Mouse (Mus musculus): ENCODE data around the gene Actb. TPM values are rescaled to one million over a fixed set of nuclear protein-coding genes. Genes with fewer than 3 reads are reported as not detected.
A peak's percentile ranks its signal among the peaks of the same experiment; 100 is the strongest.

Actb gene
- polyA plus RNA-seq, 1 experiment from 2014 or later = 14,392 TPM

DNA sequence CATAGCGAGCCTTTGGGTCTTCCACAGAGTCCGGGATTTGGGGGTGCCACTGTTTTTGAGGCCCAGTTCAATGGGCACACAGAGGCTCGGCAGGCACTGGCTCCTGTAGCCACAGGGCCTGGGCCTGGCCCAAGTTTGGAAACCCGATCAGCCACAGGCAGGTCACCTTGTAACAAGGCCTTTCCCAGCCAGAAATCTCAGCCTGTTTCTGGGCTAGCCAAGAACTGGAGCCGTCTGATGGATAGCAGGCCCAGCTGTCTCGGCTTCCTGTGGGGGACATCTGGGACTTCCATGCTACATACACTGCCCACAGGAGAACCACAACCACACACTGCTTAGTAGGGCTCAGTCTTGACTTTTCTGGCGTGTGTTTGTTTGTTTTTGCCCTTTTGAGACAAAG, 10.0 kb upstream of the Actb start:
- 76% methylated on average over 7 of the region's 7 CpGs for WGBS
- H3K27ac ChIP-seq = no peak overlapping the region
- no peaks in the 10 kb centered on the region for H3K9me3 ChIP-seq (replicated peaks)
- H3K4me2 ChIP-seq (replicated peaks) = no peak overlapping the region
- no peaks in the 10 kb centered on the region for H3K36me3 ChIP-seq
- H3K9ac ChIP-seq = no peak overlapping the region
- H3K4me3 ChIP-seq = no peak overlapping the region
- H3K4me1 ChIP-seq = no peaks in the 10 kb centered on the region
- ATAC-seq (ENCODE audit: low FRiP score) = no peak
- no peaks in the 10 kb centered on the region for H3K27me3 ChIP-seq

DNA sequence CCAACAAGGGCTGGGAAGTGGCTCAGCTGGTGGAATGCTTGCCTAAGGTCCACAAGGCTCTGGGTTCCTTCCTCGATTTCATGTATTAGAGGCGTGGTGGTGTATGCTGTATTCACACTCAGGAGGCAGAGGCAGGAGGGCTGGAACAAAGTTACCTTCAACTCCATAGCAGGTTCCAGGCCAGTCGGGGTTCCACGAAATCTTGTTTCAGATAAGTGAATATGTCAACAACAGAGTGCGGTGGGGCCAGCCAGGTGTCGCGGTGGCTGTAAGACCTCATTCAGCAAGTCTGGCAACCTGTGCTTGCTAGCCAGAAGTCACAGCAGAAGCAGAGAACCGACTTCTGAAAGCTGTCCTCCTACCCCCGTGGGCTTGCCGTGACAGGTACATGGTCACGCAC, 8.7 kb upstream of the Actb start:
- Histone ChIP-seq H3K27me3 (no peaks in the 10 kb centered on the region), H3K4me2 (replicated peaks) (no peak overlapping the region), H3K36me3 (no peaks in the 10 kb centered on the region), H3K9me3 (replicated peaks) (no peaks in the 10 kb centered on the region), H3K27ac (no peak overlapping the region), H3K9ac (no peak overlapping the region), H3K4me3 (no peak overlapping the region), H3K4me1 (no peaks in the 10 kb centered on the region; the same call in 1 of the 2 replicates)
- ATAC-seq (ENCODE audit: low FRiP score) = no peak
- WGBS = 87% methylated on average over 11 of the region's 11 CpGs

DNA sequence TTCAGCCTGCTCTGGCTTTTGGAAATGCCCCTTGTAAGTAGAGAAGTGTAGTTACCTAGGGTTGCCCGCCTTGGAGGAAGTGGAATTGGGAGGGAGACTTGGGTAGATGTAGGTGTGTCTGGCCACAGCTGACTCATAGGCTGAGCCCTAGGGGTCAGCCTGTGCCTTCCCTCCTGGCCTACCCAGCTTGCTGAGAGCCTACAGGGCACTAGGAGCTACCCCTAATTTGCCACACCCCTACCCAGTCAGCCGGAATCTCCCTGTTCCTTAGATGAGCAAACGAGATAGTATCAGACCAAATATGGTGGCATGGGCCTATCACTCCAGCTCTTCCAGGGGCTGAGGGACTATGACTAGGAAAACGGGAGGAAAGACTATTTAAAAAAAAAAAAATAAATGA, 6.2 kb upstream of the Actb start:
- H3K27ac ChIP-seq = no peak overlapping the region
- no peaks in the 10 kb centered on the region for H3K9me3 ChIP-seq (replicated peaks)
- no peaks in the 10 kb centered on the region for H3K27me3 ChIP-seq
- no peak overlapping the region for H3K4me3 ChIP-seq
- no peaks in the 10 kb centered on the region for H3K36me3 ChIP-seq
- H3K4me2 ChIP-seq (replicated peaks) = no peak overlapping the region
- no peak overlapping the region for H3K9ac ChIP-seq
- H3K4me1 ChIP-seq = peaks cover 23% of the 10 kb centered on the region
- no peak for ATAC-seq (ENCODE audit: low FRiP score)
- 87% methylated on average over 4 of the region's 4 CpGs for WGBS

DNA sequence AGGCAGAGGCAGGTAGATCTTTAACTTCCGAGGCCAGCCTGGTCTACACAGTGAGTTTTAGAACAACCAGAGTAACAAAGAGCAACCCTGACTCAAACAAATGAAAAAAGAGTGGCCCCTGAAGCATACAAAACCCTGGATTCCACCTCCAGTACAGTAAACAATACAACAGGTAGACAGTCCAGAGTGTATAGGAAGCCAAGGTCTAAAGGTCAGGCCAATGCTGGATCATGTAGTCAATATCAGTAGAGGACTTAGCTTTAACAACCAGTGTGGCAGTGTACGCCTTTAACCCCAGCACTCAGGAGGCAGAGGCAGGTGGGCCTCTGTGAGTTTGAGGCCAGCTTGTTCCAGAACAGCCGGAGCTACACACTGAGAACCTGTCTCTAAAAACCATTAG, 5.8 kb upstream of the Actb start:
- no peak for ATAC-seq (ENCODE audit: low FRiP score)
- H3K9ac ChIP-seq = no peak overlapping the region
- no peaks in the 10 kb centered on the region for H3K36me3 ChIP-seq
- H3K4me3 ChIP-seq = no peak overlapping the region
- peaks cover 27% of the 10 kb centered on the region for H3K4me1 ChIP-seq
- H3K9me3 ChIP-seq (replicated peaks) = no peaks in the 10 kb centered on the region
- no peak overlapping the region for H3K27ac ChIP-seq
- 90% methylated on average over 3 of the region's 3 CpGs for WGBS
- H3K27me3 ChIP-seq = no peaks in the 10 kb centered on the region
- no peak overlapping the region for H3K4me2 ChIP-seq (replicated peaks)

DNA sequence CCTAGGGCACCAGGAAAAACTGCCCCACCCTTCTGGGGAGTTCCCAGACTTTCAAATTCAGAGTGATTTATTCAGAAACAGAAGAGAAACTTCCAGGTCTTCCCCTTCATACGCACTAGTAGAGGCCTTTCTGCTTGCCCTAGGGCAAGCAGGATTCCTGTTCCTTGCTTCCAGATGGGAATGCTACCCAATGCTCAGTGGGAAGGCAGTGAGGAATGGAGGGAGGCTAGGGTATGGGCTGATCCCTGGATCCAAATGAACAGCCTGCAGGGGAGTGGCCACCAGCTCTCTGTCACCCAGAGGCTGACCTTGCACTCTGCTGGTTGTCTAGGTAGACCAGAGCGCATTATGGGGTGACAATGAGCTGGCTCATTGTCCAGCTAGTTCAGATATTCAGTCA, 5.1 kb upstream of the Actb start:
- H3K9ac ChIP-seq = no peak overlapping the region
- peaks cover 31% of the 10 kb centered on the region for H3K4me1 ChIP-seq
- no peaks in the 10 kb centered on the region for H3K9me3 ChIP-seq (replicated peaks)
- H3K27me3 ChIP-seq = no peaks in the 10 kb centered on the region
- no peak overlapping the region for H3K27ac ChIP-seq
- no peaks in the 10 kb centered on the region for H3K36me3 ChIP-seq
- no peak overlapping the region for H3K4me2 ChIP-seq (replicated peaks)
- H3K4me3 ChIP-seq = no peak overlapping the region
- 77% methylated on average over 2 of the region's 2 CpGs for whole genome bisulfite sequencing
- ATAC-seq (ENCODE audit: low FRiP score) = no peak

DNA sequence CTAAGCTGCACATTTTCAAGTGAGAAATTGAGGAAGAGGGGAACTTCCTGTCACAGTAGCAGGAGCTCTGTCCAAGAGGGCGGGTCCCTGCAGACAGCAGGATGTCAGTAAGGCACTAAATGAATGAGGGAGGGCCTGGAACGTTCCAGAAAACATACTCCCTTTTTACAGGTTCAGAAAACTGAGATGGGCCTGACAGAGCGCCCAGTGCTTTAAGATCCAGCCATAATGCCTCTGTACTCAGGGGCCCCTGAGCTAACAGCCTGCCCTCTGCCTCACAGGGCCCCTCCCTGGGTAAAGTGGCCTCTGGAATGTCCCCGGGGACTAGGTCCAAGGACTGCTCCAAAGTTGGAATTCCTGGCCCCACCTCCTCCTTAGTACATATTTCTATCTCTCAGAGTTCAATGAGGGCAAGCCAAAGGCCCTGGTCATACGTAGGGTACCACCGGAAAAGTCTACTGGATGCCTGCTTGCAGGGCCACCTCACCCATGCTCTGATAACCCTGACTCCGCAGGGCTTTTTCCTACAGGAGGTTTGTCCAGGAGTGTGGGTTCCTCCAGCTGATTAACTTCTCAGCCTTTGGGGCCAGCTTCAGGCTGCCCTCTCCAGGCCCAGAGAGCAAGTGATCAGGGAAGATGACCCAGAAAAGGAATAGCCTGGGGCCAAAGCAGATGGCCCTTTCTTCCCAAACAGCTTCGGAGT, 3.2 kb upstream of the Actb start:
- Histone ChIP-seq H3K4me2 (replicated peaks) (no peak overlapping the region), H3K27ac (peak overlapping the region; percentile 100), H3K4me1 (peaks cover 34% of the 10 kb centered on the region), H3K36me3 (peaks cover 8% of the 10 kb centered on the region), H3K9ac (0 out of 2 replicates have a peak overlapping the region, but pooled peaks have one; percentile 38), H3K27me3 (no peaks in the 10 kb centered on the region), H3K9me3 (replicated peaks) (no peaks in the 10 kb centered on the region), H3K4me3 (no peak overlapping the region)
- ATAC-seq (ENCODE audit: low FRiP score) = no peak
- WGBS = 54% methylated on average over 8 of the region's 8 CpGs

DNA sequence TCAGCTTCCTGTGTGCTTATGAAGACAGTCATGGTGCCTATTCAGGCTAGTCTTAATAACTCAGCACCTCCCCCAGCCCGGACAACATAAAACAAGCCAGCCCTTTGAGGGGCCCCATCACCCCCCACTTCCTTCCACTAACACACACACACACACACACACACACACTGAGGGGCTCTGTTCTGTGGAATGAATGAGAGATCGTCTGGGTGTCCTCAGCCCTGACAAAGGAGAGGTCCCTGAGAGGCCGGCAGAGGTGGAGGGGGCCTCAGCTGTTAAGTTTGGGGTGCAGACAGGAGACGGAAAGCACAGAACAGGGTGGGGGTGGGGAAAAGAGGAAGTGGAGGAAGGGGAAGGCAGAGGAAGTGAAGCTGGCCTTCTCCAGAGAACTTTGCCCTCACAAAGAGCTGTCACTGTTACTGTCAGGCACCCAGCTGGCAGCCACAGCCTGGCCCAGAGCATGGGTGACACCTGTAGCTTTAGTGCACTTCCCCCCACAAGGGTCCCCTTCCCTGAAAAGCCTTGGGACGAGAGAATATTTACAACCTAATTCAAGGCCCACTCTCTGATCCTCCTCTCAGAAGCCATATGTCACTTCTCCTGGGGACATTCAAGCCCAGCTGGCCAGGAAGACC, 2.5 kb upstream of the Actb start:
- peaks cover 15% of the 10 kb centered on the region for H3K36me3 ChIP-seq
- H3K9ac ChIP-seq = peak overlapping the region; percentile 38
- peak overlapping the region; percentile 100 for H3K27ac ChIP-seq
- no peak for ATAC-seq (ENCODE audit: low FRiP score)
- H3K4me1 ChIP-seq = peaks cover 41% of the 10 kb centered on the region
- no peaks in the 10 kb centered on the region for H3K27me3 ChIP-seq
- no peak overlapping the region for H3K4me3 ChIP-seq
- 36% methylated on average over 5 of the region's 5 CpGs for WGBS
- no peaks in the 10 kb centered on the region for H3K9me3 ChIP-seq (replicated peaks)
- no peak overlapping the region for H3K4me2 ChIP-seq (replicated peaks)

DNA sequence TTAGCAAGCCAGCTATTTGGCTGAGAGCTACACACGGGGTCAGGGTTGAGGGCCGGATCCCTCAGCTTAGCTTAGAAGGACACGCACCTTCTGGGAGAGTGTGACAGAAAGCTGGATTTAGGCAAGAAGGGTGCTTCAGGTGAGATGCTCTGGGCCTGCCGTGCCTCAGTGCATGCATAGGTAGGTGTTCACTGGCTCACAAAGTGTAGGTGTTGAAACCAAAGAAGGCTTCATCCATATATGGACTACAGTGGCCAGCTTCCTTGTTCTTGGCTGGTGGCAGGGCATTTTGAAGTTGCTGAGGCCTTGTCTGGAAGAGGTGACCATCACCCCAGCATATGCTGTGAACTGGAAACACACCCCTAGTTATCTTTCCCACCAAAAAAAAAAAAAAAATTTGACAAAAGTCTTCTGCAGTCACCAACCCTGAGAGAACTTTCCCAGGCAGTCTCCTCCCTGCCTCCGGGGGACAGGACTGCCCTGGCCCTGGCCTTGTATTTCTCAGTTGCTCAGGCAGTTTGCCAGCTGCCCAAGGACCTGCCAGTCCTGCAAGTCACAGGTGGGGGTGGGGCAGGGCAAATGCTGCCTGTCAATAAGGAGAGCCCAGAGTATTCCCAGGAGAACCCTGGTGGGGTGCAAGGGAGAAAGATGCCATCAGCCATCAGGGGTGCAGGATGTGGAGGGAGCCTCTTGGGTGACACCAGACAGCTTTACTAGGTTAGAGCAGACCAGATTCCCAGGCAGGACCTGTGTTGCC, 1.4 kb upstream of the Actb start:
- H3K9ac ChIP-seq = peak overlapping the region; percentile 74
- H3K27me3 ChIP-seq = no peaks in the 10 kb centered on the region
- peak overlapping the region; percentile 100 for H3K27ac ChIP-seq
- ATAC-seq (ENCODE audit: low FRiP score) = no peak
- no peaks in the 10 kb centered on the region for H3K9me3 ChIP-seq (replicated peaks)
- WGBS = 76% methylated on average over 5 of the region's 5 CpGs
- peak overlapping the region; percentile 97; the same call in 1 of the 2 replicates for H3K4me3 ChIP-seq
- peaks cover 47% of the 10 kb centered on the region for H3K4me1 ChIP-seq
- peak overlapping the region; percentile 83 for H3K4me2 ChIP-seq (replicated peaks)
- peaks cover 24% of the 10 kb centered on the region for H3K36me3 ChIP-seq

DNA sequence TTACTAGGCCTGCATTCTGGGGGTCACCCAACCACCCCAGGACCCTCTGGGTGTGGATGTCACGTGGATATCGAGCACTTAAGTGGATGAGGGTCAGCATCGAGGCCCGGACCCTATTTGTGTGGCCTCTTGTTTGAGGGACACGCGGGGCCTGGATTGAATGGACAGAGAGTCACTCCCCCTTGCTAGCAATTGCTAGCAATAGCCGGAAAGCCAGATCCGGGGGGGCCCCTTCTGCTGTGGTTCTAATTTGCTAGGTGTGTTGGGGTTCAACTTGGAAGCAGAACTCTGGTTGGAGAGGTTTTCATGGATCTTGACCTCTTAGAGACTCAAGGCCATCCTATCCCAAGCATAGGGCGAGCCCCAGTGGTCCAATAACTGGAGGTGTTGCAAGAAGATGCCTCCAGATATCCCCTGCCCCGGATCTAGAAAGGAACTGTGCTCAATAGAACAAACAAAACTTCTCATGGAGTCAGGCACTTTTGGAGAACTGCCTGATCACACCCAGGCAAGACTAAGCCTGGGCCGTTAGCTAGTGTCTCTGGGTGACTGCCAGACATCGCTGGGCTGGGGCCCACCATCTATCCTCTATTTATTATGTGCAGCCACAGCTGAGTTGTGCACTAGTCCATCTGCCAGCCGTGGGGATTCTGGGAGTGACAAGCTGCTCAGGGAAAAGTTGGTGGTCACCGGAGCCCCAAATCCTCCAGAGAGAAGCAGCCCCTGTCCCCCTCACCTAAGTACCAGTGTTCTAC, 671 bp upstream of the Actb start:
- no peaks in the 10 kb centered on the region for H3K9me3 ChIP-seq (replicated peaks)
- peak overlapping the region; percentile 97 for H3K4me3 ChIP-seq
- H3K27ac ChIP-seq = peak overlapping the region; percentile 100
- H3K4me1 ChIP-seq = peaks cover 54% of the 10 kb centered on the region
- H3K36me3 ChIP-seq = peaks cover 31% of the 10 kb centered on the region
- 30% methylated on average over 14 of the region's 14 CpGs for WGBS
- H3K9ac ChIP-seq = peak overlapping the region; percentile 74
- no peaks in the 10 kb centered on the region for H3K27me3 ChIP-seq
- H3K4me2 ChIP-seq (replicated peaks) = peak overlapping the region; percentile 83
- ATAC-seq (ENCODE audit: low FRiP score) = peak; percentile 9; the same call in 1 of the 2 replicates

DNA sequence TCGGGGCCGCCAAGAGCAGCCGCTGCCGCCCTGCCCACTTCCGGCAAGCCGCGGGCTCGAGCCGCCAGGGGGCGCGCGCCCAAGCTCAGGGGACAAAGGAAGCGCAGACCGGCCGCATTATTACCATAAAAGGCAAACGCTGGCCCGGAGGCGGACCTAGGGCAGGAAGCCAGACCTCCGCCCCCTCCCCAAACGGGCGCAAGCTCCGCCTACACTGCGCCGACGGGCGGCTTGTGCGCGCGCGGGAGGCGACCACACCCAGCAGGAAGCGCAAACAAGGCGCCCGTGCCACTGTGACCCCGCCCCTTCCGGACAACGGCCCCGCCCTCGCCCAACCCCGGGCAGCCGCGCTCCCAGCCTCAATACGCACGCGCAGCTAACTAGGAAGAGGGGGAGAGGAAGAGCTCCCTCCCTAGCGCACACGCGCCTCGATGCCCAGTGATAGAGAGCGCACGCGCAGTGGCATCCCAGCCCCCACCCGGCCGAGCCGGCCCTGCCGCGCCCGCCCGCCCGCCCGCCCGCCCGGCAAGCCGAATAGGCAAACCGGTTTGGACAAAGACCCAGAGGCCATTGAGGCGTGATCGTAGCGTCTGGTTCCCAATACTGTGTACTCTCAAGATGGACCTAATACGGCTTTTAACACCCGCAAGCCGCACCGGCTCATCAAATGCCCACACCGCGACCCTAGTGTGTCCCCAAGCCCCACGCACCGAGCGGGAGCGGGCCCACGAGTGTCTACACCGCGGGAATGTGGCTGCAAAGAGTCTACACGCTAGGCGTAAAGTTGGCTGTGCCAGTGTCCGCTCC, 626 bp downstream of the Actb start:
- Histone ChIP-seq H3K27me3 (no peaks in the 10 kb centered on the region), H3K4me3 (peak overlapping the region; percentile 97), H3K9me3 (replicated peaks) (no peaks in the 10 kb centered on the region), H3K4me2 (replicated peaks) (peak overlapping the region; percentile 91), H3K9ac (peak overlapping the region; percentile 100), H3K4me1 (peaks cover 57% of the 10 kb centered on the region), H3K27ac (peak overlapping the region; percentile 100), H3K36me3 (peaks cover 44% of the 10 kb centered on the region)
- WGBS = under 1% methylated on average over 82 of the region's 84 CpGs
- ATAC-seq (ENCODE audit: low FRiP score) = peak; percentile 85

DNA sequence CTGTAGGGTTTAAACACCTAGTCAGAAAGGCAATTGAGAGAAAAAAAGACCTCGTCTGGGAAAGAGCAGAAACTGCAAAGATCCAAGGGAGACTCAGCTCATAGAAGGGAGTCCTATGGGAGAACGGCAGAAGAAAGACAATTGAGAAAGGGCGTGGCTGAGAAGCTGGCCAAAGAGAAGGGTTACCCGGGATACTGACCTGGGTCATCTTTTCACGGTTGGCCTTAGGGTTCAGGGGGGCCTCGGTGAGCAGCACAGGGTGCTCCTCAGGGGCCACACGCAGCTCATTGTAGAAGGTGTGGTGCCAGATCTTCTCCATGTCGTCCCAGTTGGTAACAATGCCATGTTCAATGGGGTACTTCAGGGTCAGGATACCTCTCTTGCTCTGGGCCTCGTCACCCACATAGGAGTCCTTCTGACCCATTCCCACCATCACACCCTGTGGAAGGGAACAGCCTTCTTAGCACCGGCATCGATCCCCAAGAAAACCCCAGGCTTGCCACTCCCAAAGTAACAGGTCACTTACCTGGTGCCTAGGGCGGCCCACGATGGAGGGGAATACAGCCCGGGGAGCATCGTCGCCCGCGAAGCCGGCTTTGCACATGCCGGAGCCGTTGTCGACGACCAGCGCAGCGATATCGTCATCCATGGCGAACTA, 1.4 kb downstream of the Actb start:
- H3K27me3 ChIP-seq = no peaks in the 10 kb centered on the region
- peak overlapping the region; percentile 100 for H3K27ac ChIP-seq
- 5% methylated on average over 27 of the region's 27 CpGs for WGBS
- H3K4me3 ChIP-seq = peak overlapping the region; percentile 97
- H3K36me3 ChIP-seq = peaks cover 50% of the 10 kb centered on the region
- ATAC-seq (ENCODE audit: low FRiP score) = peak; percentile 22
- peaks cover 57% of the 10 kb centered on the region for H3K4me1 ChIP-seq
- peak overlapping the region; percentile 100 for H3K9ac ChIP-seq
- H3K9me3 ChIP-seq (replicated peaks) = no peaks in the 10 kb centered on the region
- H3K4me2 ChIP-seq (replicated peaks) = peak overlapping the region; percentile 91
